Comparison of ENCODE assay signal across 25 mouse cellular contexts in genomic region chr13:9178270-9178669, GRCm38 (mm10).
A peak's percentile ranks its signal among the peaks of the same experiment; 100 is the strongest.
DNase-seq lines count a peak whose midpoint lies in the region; ATAC-seq and TF ChIP-seq lines count a peak whose summit lies in the region.
"Had no signal": no experiment of that assay in that cellular context is flagged by ENCODE, and none has a peak within 500 bp of the region (broad histone marks: within the 10 kb centered on the region; RNA-seq: fewer than 3 reads in every experiment).

No protein-coding gene starts in this region.

- no peaks in the 10 kb centered on the region for H3K27me3 ChIP-seq in intestine, embryonic 15.5 days (replicated peaks)
- H3K27me3 ChIP-seq in intestine, embryonic 16.5 days (replicated peaks; ENCODE audit: control insufficient read depth, insufficient read depth, low read length), result no peaks in the 10 kb centered on the region
- H3K27me3 ChIP-seq: embryonic facial prominence, embryonic 13.5 days; forebrain, embryonic 12.5 days; forebrain, embryonic 15.5 days; heart, embryonic 13.5 days; hindbrain, embryonic 12.5 days; hindbrain, embryonic 15.5 days had no signal

- H3K27ac ChIP-seq in intestine, embryonic 15.5 days, result no peak overlapping the region
- no peak overlapping the region for H3K27ac ChIP-seq in intestine, embryonic 16.5 days (ENCODE audit: low read length)
- H3K27ac ChIP-seq in left cerebral cortex, adult 2 months, result no peak overlapping the region
- H3K27ac ChIP-seq: embryonic facial prominence, embryonic 10.5 days; embryonic facial prominence, embryonic 13.5 days; forebrain, embryonic 12.5 days; forebrain, embryonic 15.5 days; heart, adult 2 months; heart, embryonic 10.5 days; heart, embryonic 13.5 days; hindbrain, embryonic 12.5 days; hindbrain, embryonic 15.5 days had no signal

- H3K9ac ChIP-seq in intestine, embryonic 15.5 days, result no peak overlapping the region
- no peak overlapping the region for H3K9ac ChIP-seq in intestine, embryonic 16.5 days (ENCODE audit: low read depth, low read length)
- H3K9ac ChIP-seq: embryonic facial prominence, embryonic 13.5 days; forebrain, embryonic 12.5 days; forebrain, embryonic 15.5 days; heart, embryonic 13.5 days; hindbrain, embryonic 12.5 days; hindbrain, embryonic 15.5 days had no signal

- intact Hi-C loops in left cerebral cortex, adult 2 months (cut with DNase I), result no loop called here
- intact Hi-C loops in heart, postnatal 10 days (cut with DNase I), result no loop called here

- TF ChIP-seq CTCF in left cerebral cortex, adult 2 months (IDR thresholded peaks at IDR 0.05), result no peak

- DNase-seq in kidney, adult 9 months, result peak; percentile 54
- no peak for DNase-seq in kidney, postnatal 10 days
- no peak for DNase-seq in left cerebral cortex, adult 2 months (ENCODE audit: extremely low spot score in 1 of 2, low spot score in 2 of 2)
- no peak for DNase-seq in heart, postnatal 10 days
- DNase-seq: adrenal gland, adult 2 months; adrenal gland, postnatal 14 days; cerebellum, adult 11 months; cerebellum, adult 2 months; cerebellum, postnatal 10 days; cerebellum, postnatal 36 days; embryo, embryonic 11 days; gastrocnemius, postnatal 36 days; heart, adult 2 months had no signal

- no peak overlapping the region for H3K4me3 ChIP-seq in intestine, embryonic 15.5 days (replicated peaks)
- no peak overlapping the region for H3K4me3 ChIP-seq in intestine, embryonic 16.5 days (ENCODE audit: low read length)
- no peak overlapping the region for H3K4me3 ChIP-seq in left cerebral cortex, adult 2 months
- H3K4me3 ChIP-seq: embryonic facial prominence, embryonic 10.5 days; embryonic facial prominence, embryonic 13.5 days; erythroblast, embryonic 14.5 days; forebrain, embryonic 12.5 days; forebrain, embryonic 15.5 days; heart, adult 2 months; heart, embryonic 10.5 days; heart, embryonic 13.5 days; hindbrain, embryonic 12.5 days; hindbrain, embryonic 15.5 days had no signal

- WGBS in intestine, embryonic 15.5 days, result 76% methylated on average over 4 of the region's 4 CpGs
- WGBS in intestine, embryonic 16.5 days, result 76% methylated on average over 4 of the region's 4 CpGs

- H3K9me3 ChIP-seq in intestine, embryonic 15.5 days, result no peaks in the 10 kb centered on the region
- H3K9me3 ChIP-seq in intestine, embryonic 16.5 days (ENCODE audit: control insufficient read depth, low read length), result no peaks in the 10 kb centered on the region
- H3K9me3 ChIP-seq: embryonic facial prominence, embryonic 10.5 days; embryonic facial prominence, embryonic 13.5 days; forebrain, embryonic 12.5 days; forebrain, embryonic 15.5 days; heart, embryonic 10.5 days; heart, embryonic 13.5 days; hindbrain, embryonic 12.5 days; hindbrain, embryonic 15.5 days had no signal

- H3K36me3 ChIP-seq in intestine, embryonic 15.5 days, result peaks cover 5% of the 10 kb centered on the region; the same call in 1 of the 2 replicates
- 0 out of 2 replicates have a peak, but pooled peaks cover 3% of the 10 kb centered on the region for H3K36me3 ChIP-seq in intestine, embryonic 16.5 days (ENCODE audit: control insufficient read depth, insufficient read depth, low read length)

- no peaks in the 10 kb centered on the region for H3K4me1 ChIP-seq in intestine, embryonic 15.5 days (replicated peaks)
- peaks cover 2% of the 10 kb centered on the region; the same call in 1 of the 2 replicates for H3K4me1 ChIP-seq in intestine, embryonic 16.5 days (ENCODE audit: control insufficient read depth, insufficient read depth, low read length)
- H3K4me1 ChIP-seq: forebrain, embryonic 12.5 days; forebrain, embryonic 15.5 days; heart, embryonic 13.5 days; hindbrain, embryonic 12.5 days; hindbrain, embryonic 15.5 days had no signal

- no peak overlapping the region for H3K4me2 ChIP-seq in intestine, embryonic 15.5 days (replicated peaks)
- H3K4me2 ChIP-seq in intestine, embryonic 16.5 days (ENCODE audit: low read depth, low read length), result no peak overlapping the region
- H3K4me2 ChIP-seq: embryonic facial prominence, embryonic 13.5 days; forebrain, embryonic 12.5 days; forebrain, embryonic 15.5 days; heart, embryonic 13.5 days; hindbrain, embryonic 12.5 days; hindbrain, embryonic 15.5 days had no signal

- 0 out of 2 replicates have a peak, but pooled peaks have one; percentile 22 for ATAC-seq in intestine, embryonic 15.5 days
- peak; percentile 52 for ATAC-seq in intestine, embryonic 16.5 days
- ATAC-seq: CD4-positive, CD25-positive, alpha-beta regulatory T cell, adult 4 months; forebrain, embryonic 15.5 days had no signal
